Mouse (Mus musculus) C2C12 (cell line): Measurements from ENCODE around the gene Slmap. TPM values are rescaled to one million over a fixed set of nuclear protein-coding genes. Genes with fewer than 3 reads are reported as not detected.

Experiments
- H3K27me3 ChIP-seq: one replicate; pipeline ENCODE4 v1.6.1; 2011; ENCODE audit not compliant: control insufficient read depth, insufficient read depth, insufficient read length
- H3K36me3 ChIP-seq: one replicate; pipeline ENCODE4 v1.6.1; 2011; ENCODE audit not compliant: control insufficient read depth, insufficient read depth
- H3K4me3 ChIP-seq: one replicate; pipeline ENCODE4 v1.5.1; 2011; ENCODE audit warnings: mild to moderate bottlenecking, control low read depth; ENCODE audit not compliant: poor library complexity, insufficient read depth, severe bottlenecking
- H3K79me2 ChIP-seq: one replicate; pipeline ENCODE4 v1.6.1; 2011; ENCODE audit not compliant: control insufficient read depth, insufficient read depth
- H3K79me3 ChIP-seq: one replicate; pipeline ENCODE4 v1.6.1; 2011; ENCODE audit warnings: low read depth, control low read depth
- H3ac ChIP-seq: one replicate; pipeline ENCODE3; 2011; ENCODE audit warnings: low read depth; ENCODE audit not compliant: control insufficient read depth, insufficient read length
- CEBPB ChIP-seq: IDR thresholded peaks from one replicate; pipeline ENCODE4 v1.6.1; 2011; ENCODE audit warnings: low read depth, mild to moderate bottlenecking, control low read depth, moderate library complexity
- CTCF ChIP-seq: IDR thresholded peaks from one replicate; pipeline ENCODE4 v1.5.1; 2011; ENCODE audit not compliant: control insufficient read depth, insufficient read depth, insufficient read length
- FOSL1 ChIP-seq: IDR thresholded peaks from one replicate; pipeline ENCODE4 v1.8.0; 2011; ENCODE audit warnings: mild to moderate bottlenecking, low read length; ENCODE audit not compliant: poor library complexity, insufficient read depth, severe bottlenecking
- MAX ChIP-seq: IDR thresholded peaks from one replicate; pipeline ENCODE4 v1.6.1; 2011; ENCODE audit warnings: mild to moderate bottlenecking, control low read depth
- MYOD1 ChIP-seq: IDR thresholded peaks from one replicate; pipeline ENCODE4 v1.6.1; 2011; ENCODE audit warnings: low read depth; ENCODE audit not compliant: control insufficient read depth, insufficient read length
- MYOG ChIP-seq: IDR thresholded peaks from one replicate; pipeline ENCODE4 v1.6.1; 2011; ENCODE audit not compliant: control insufficient read depth, insufficient read length; ENCODE audit errors: extremely low read depth
- USF1 ChIP-seq: IDR thresholded peaks from one replicate; pipeline ENCODE4 v1.6.1; 2011; ENCODE audit warnings: low read depth, mild to moderate bottlenecking, control low read depth, moderate library complexity
- polyA plus RNA-seq: library from polyadenylated mRNA; unstranded; fragments of >200 nt; fragmentation: generic; extraction: Trizol; gene quantifications from one replicate; pipeline ENCODE4 v1.2.1, GENCODE M21; 2012; ENCODE audit warnings: missing spikeins

The Slmap gene
- polyA plus RNA-seq, 1 experiment: 10.8 TPM

DNA sequence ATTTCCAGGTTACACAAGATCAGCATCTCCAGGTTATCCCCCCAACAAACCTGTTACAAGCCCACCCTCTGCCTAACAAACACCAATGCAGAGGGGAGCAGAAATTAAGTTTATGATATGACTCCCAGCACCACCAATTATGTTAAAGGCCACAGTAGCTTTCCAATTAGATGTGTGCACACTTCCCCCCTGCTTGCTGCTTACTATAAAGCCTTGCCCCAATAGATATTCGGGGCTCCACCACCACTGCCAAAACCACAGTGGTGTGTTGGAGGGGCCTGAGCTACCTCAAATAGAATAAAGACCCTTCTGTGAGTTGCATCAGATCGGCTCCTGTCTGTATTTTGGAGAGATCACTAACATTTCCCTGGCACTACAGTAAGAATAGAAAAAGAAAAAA is 17.7 kb upstream of the Slmap start:
- H3K79me2 ChIP-seq: no peaks in the 10 kb centered on the region
- H3K79me3 ChIP-seq: no peaks in the 10 kb centered on the region
- no peaks in the 10 kb centered on the region for H3K27me3 ChIP-seq
- no peak for TF ChIP-seq CEBPB
- TF ChIP-seq CTCF: no peak
- no peak for TF ChIP-seq MAX
- TF ChIP-seq FOSL1: no peak
- no peak for TF ChIP-seq MYOG
- TF ChIP-seq MYOD1: no peak
- no peak for TF ChIP-seq USF1
- no peak overlapping the region for H3K4me3 ChIP-seq
- no peaks in the 10 kb centered on the region for H3K36me3 ChIP-seq
- no peak overlapping the region for H3ac ChIP-seq

GRCm38 (mm10) chr14:26550712-26551111 is 16.0 kb upstream of the Slmap start:
- Histone ChIP-seq H3K79me3 (no peaks in the 10 kb centered on the region), H3ac (no peak overlapping the region), H3K36me3 (no peaks in the 10 kb centered on the region), H3K79me2 (no peaks in the 10 kb centered on the region), H3K27me3 (no peaks in the 10 kb centered on the region), H3K4me3 (no peak overlapping the region)
- TF ChIP-seq MYOD1: no peak
- TF ChIP-seq CTCF: no peak
- TF ChIP-seq USF1: no peak
- TF ChIP-seq FOSL1: no peak
- no peak for TF ChIP-seq MYOG
- TF ChIP-seq CEBPB: no peak
- TF ChIP-seq MAX: no peak

- TF ChIP-seq CTCF (no peak), MYOG (no peak), MAX (no peak), USF1 (no peak), CEBPB (no peak), MYOD1 (no peak), FOSL1 (no peak)
- Histone ChIP-seq H3K36me3 (no peaks in the 10 kb centered on the region), H3K4me3 (no peak overlapping the region), H3K79me3 (no peaks in the 10 kb centered on the region), H3K79me2 (no peaks in the 10 kb centered on the region), H3K27me3 (no peaks in the 10 kb centered on the region), H3ac (no peak overlapping the region)
Measured at GRCm38 (mm10) chr14:26547516-26548488, 13.1 kb upstream of the Slmap start.

DNA sequence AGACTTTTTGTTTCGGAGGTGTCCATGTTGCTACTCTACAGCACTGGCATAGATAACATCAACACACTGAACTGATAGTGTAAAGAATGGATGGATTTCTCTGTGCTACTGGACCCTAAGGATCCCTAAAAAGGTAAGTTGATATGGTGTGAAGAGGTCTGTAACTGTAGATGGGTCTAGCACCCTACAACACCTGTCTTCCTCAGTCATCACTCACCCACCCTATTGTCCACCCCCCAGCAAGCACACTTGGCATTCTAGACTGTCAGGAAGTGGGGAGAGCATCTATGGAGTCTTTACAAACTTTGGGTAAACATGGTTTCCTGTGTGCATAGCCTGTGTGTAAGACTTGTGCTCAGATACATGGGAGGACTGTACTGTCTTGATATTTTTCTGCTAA is 7.4 kb upstream of the Slmap start:
- H3K79me3 ChIP-seq: no peaks in the 10 kb centered on the region
- no peak for TF ChIP-seq MYOG
- no peak for TF ChIP-seq CTCF
- TF ChIP-seq USF1: no peak
- no peak for TF ChIP-seq FOSL1
- TF ChIP-seq MYOD1: peak; percentile 11
- no peak for TF ChIP-seq MAX
- TF ChIP-seq CEBPB: no peak
- no peaks in the 10 kb centered on the region for H3K36me3 ChIP-seq
- no peak overlapping the region for H3ac ChIP-seq
- H3K4me3 ChIP-seq: no peak overlapping the region
- no peaks in the 10 kb centered on the region for H3K27me3 ChIP-seq
- H3K79me2 ChIP-seq: no peaks in the 10 kb centered on the region

DNA sequence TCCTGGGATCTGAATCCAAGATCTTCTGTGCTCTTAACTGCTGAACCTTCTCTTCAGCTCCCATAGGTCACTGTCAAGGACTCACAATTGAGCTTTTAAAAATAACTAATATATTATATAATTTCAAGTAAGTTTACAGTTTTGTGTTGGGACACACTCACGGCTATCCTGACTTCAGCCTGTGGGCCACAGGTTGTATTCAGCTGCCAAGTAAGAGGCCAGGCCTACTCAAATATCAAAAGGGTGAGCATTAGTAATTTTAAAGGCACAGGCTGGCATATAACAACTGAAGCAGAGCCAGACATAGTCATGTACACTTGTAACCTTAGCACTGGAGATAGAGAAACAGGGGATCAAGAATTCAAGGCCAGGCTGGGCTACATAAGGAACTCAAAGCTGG is 5.8 kb upstream of the Slmap start:
- no peak overlapping the region for H3K4me3 ChIP-seq
- no peak overlapping the region for H3ac ChIP-seq
- no peak for TF ChIP-seq CTCF
- no peak for TF ChIP-seq MYOG
- TF ChIP-seq USF1: no peak
- no peak for TF ChIP-seq CEBPB
- no peak for TF ChIP-seq MAX
- no peak for TF ChIP-seq FOSL1
- no peak for TF ChIP-seq MYOD1
- H3K27me3 ChIP-seq: no peaks in the 10 kb centered on the region
- H3K79me3 ChIP-seq: no peaks in the 10 kb centered on the region
- H3K36me3 ChIP-seq: no peaks in the 10 kb centered on the region
- no peaks in the 10 kb centered on the region for H3K79me2 ChIP-seq
